Mouse (Mus musculus): ENCODE measurements around the gene Faah.

- no peak for TF ChIP-seq RCOR1 (IDR thresholded peaks at IDR 0.05; ENCODE audit: low read depth, low read length)
- no peak for TF ChIP-seq CTCF (IDR thresholded peaks at IDR 0.05 in 2 of 3, conservative IDR thresholded peaks at IDR 0.05 in 1 of 3; ENCODE audit: control insufficient read depth in 1 of 3, insufficient read depth in 1 of 3, low read depth in 2 of 3, low read length in 3 of 3, poor library complexity in 1 of 3, severe bottlenecking in 1 of 3)
- no peak for TF ChIP-seq ZC3H11A (IDR thresholded peaks at IDR 0.05; ENCODE audit: low read depth, low read length)
- no peak for TF ChIP-seq MAX (IDR thresholded peaks at IDR 0.05; ENCODE audit: low read length)
- no peak for TF ChIP-seq CHD1 (IDR thresholded peaks at IDR 0.05; ENCODE audit: low read depth, low read length)
- TF ChIP-seq ETS1 (IDR thresholded peaks at IDR 0.05; ENCODE audit: low read depth, low read length) = no peak
- TF ChIP-seq GATA1 (IDR thresholded peaks at IDR 0.05; ENCODE audit: low read depth, low read length) = no peak
- TF ChIP-seq MYC (IDR thresholded peaks at IDR 0.05; ENCODE audit: low read depth, low read length) = no peak
These were observed 62.9 kb downstream of the Faah start for GRCm38 (mm10) chr4:115954656-115955493.
